Mouse (Mus musculus): Measurements from ENCODE around the gene Ptprz1. TPM values are rescaled to one million over a fixed set of nuclear protein-coding genes. Genes with fewer than 3 reads are reported as not detected.

The Ptprz1 gene
- 100 to 1,000 TPM; 136 to 141 TPM for total RNA-seq (2021)
- long read RNA-seq, experiment 1, full-length matches to known transcripts = 7 of 37 reads
- long read RNA-seq, experiment 1, partial matches to known transcripts = 9 of 37 reads
- long read RNA-seq, experiment 1, other reads (novel, unspliced or antisense) = 21 of 37 reads
- long read RNA-seq, experiment 2, full-length matches to known transcripts = 21 of 67 reads
- long read RNA-seq, experiment 2, partial matches to known transcripts = 5 of 67 reads
- long read RNA-seq, experiment 2, other reads (novel, unspliced or antisense) = 41 of 67 reads

DNA sequence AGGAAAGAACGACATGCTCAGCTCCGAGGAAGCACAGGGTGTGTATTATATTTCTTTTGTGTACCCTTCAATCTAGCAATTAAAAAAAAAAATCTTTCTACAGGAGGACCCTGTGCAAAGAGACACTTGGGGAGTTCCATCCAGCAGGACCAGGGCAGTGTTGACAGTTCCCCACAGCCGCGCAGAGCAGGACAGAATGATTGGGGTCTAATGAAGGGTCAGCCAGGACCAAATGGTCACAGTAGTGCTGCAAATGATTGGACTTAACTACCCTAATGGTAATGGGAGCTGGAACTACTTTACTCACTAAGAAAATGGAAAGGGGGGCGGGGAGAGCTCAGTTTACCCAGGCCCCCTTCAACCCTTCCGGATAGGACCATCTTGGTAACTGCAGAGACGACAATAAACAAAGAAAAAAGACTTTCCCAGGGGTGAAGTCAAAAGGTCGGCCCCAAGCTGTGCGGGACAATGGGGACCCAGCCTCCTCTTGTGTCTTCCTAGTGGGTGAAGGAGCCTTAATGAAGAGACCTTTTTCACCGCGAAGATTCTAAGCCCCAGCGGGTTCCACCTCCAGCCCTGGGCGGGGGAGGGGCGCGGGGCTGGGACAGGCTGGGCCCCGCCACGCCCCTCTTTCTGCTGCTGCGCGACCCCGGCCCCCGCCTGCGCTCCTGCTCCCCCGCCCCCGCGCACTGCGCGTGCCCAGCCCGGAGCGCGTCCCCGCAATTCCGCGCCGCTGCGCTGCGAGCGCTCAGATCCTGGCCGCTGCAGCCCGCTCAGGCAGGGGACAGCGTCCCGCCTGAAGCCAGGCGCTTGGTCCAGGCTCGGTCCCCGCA lies at the start of gene Ptprz1:
TSS of gene Ptprz1 (plus strand) at position 722 of the 833 bp plus-strand sequence.
- TF ChIP-seq CTCF (conservative IDR thresholded peaks at IDR 0.05) = no peak
- peak; percentile 67 to 76 for DNase-seq (ENCODE audit: low spot score in 2 of 2)
- Histone ChIP-seq H3K4me3 (peak within 1 kb of the TSS; percentile 59), H3K27ac (peak within 1 kb of the TSS; percentile 90)

DNA sequence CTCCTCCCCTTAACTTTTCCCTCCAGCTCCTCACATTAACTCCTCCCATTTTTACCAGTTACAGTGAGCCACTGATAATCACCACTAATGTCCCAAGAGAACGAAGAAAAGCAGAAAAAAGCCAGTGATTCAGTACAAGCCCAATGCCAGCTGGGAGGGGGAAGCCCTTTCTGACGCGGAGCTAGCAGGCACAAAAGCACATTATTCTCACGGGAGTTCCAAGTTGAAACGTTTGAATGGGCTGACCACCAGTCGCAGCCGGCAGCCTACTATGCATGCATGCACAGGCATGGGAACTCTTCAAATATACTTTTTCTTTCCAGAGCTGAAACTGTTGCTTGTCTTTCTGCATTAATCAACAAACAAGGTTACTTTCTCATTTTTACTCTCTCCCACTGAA lies 41.7 kb upstream of the Ptprz1 start:
- Histone ChIP-seq H3K4me3 (peak overlapping the region; percentile 1; the same call in 1 of the 2 replicates), H3K27ac (peak overlapping the region; percentile 83)
- TF ChIP-seq CTCF (conservative IDR thresholded peaks at IDR 0.05) = no peak
- DNase-seq (ENCODE audit: low spot score in 2 of 2) = peak; percentile 22 to 33

DNA sequence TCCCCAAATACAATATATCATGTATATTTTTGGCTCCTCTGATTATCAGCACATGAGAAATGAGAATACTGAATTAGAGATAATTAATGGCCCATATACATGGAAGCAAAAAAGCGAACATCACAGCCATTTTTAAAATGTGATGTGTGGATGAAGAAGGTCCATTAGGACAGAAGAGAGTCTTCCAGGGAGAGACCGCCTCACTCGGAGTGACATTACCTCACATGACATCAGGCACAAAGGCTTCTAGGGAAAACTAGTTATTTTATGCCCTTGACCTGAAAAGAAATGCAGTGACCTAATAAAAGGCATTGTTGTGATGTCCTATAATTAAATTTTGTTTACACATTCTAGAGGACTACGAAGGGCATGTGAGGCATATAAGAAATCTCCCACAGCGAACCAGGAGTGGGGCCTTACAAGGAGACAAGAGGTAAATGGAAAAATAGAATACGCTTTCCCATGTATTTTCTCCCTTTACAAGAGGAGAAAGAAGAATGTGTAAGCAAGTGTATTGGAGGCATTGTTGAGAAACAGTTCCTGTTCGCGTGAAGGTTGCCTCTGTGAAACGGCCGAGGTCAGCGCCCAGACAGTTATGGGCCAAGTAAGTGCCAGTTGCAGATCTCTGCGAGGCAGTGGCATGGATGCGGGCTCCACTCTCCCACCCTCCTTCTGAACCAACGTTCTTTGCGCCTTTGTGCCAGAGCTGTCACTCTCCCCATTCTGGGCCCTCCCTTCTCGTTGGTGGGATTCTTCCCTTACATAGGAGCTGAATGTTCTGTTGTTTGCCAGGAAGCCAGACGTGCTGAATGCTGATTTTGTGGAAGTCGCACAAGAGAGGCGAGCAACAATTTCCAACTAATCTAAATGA lies 41.0 kb upstream of the Ptprz1 start:
- Histone ChIP-seq H3K4me3 (peak overlapping the region; percentile 1; the same call in 1 of the 2 replicates), H3K27ac (peak overlapping the region; percentile 83)
- TF ChIP-seq CTCF (conservative IDR thresholded peaks at IDR 0.05) = no peak

DNA sequence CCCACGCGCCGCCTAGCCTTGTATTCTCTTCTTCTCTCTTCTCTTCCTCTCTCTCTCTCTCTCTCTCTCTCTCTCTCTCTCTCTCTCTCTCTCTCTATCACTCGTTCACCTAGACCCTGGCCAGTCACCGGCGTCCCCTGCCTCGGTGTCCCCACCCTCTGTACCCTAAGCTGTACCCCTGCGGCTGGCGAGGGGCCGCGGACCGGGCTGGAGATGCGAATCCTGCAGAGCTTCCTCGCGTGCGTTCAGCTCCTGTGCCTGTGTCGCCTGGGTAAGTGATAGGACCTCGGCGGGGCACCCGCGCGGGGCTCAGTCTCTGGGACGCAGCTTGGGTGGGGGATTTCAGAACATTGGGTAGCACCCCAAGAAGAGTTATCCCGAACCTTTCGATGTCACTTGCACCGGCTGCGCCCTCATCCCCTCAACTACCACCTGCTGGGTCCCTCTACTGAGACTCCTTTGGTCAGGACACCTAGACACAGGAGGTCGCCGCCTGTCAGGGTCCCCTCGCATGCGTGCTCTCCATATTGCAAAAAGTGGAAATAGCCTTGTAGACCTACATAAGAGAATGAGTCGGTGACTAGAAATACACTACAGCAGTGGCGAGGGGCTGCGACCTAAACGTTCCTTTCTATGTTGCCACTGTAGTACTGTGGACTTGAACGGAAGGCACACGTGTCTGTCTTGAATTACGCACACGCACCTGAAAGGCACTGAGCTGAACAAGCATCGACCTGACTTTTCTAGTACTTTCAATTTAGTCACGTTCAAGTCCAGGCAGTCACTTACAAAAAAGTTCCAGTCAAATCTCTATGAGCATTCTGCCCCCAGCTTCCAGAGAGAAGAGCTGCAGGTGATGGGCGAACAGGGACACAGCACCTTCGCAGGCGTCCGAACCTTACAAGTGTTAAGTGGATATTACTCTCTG lies 576 bp downstream of the Ptprz1 start:
- peak overlapping the region; percentile 90 for H3K27ac ChIP-seq
- DNase-seq (ENCODE audit: low spot score in 2 of 2) = peak in 1 of 2 experiments; percentile 23
- peak overlapping the region; percentile 59 for H3K4me3 ChIP-seq
- peak; percentile 64 for TF ChIP-seq CTCF (conservative IDR thresholded peaks at IDR 0.05)

More for the DNA sequence above, 41.0 kb upstream of the Ptprz1 start:
- DNase-seq (ENCODE audit: low spot score in 2 of 2) = peak; percentile 17 to 39

DNA sequence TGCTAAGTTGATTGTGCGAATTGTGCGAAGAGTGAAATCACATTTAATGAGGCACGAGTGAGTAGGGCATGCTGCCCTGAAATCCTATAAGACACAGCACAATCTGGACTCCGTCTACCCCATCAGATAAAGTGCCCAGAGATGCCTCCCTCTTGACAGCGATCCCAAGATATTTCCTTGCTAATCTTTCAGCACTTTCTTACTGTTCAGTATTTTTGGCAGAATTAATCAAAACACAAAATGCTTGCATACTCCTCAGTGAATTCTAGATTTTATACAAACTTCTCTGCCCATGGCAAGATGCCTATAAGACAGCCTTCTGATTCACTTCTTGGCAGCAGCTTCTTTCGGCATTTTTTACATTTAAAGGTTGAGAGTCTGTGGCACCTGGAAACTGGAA lies 12.7 kb downstream of the Ptprz1 start:
- Histone ChIP-seq H3K4me3 (no peak overlapping the region), H3K27ac (peak overlapping the region; percentile 8)
- TF ChIP-seq CTCF (conservative IDR thresholded peaks at IDR 0.05) = no peak
- DNase-seq (ENCODE audit: low spot score in 2 of 2) = no peak

DNA sequence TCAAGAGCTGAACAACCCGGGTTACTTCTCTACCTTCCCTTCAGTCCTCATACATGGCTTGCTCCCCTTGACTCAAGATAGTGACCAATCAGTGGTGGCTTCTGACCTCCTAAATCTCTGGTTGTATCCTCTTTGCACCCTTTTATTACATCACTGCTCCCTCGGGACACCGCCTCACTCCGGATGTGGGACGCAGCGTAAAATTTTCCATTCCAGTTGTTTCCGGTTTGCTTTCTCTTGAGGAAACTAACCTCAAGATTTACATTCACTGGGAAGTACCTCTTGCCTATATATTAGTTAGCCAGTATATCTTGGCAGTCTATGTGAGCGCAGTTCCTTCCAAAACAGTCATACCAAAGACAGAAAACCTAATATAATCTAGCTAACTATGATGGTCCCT lies 14.0 kb downstream of the Ptprz1 start:
- DNase-seq (ENCODE audit: low spot score in 2 of 2) = no peak
- no peak for TF ChIP-seq CTCF (conservative IDR thresholded peaks at IDR 0.05)
- Histone ChIP-seq H3K27ac (peak overlapping the region; percentile 57; the same call in 1 of the 2 replicates), H3K4me3 (no peak overlapping the region)

DNA sequence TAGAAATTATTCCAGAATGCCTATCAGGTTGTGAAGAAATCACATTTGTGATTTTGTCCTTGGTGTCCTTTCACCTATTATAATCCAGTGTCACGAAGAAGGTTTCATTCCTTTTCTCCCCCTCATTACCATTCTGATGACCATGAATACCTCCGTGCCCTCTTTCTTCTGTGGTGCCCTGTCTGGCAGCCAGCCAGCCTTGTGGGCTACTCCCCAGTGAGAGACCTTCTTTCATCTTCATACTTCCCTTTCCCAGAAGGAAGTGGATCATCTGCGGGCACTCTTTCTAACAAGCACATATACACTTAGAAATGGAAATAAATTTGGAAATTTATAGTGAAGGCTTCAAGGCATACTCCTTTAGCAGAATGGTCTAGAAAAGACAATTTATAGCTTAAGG lies 26.7 kb downstream of the Ptprz1 start:
- TF ChIP-seq CTCF (conservative IDR thresholded peaks at IDR 0.05) = no peak
- DNase-seq (ENCODE audit: low spot score in 2 of 2) = no peak
- H3K27ac ChIP-seq = no peak overlapping the region

DNA sequence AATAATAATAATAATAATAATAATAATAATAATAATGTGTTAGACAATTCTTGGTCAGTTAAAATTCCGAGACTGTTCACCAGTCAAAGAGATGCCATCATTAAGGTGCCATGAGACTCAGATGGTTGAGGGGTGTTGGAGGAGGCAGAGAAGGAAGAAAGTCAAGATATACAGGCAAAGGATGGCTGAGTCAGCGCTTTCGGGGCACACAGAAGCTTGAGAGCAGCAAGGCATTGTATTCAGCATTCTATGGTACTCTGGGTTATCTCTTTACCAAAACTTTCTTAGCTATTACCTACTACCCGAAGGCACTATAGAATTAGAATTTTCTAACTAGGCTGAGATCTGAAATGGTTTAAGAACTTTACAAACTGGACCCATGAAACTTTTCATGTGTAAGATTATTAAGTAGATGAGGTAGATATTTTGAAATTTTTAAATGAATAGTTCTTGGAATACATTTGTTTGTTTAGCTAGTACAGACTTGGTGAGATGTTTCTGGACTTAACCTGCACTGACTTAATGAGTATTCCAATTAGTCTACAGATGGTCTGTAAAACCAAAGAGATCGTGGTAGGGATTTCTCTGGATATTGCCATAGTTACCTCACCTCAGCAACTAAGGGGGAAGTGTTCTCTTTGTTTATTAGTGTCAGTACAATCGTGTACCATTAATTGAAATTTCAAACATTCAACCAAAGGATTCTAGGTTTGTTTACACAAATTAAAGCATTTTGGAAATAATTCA lies 33.4 kb downstream of the Ptprz1 start:
- no peak for TF ChIP-seq CTCF (conservative IDR thresholded peaks at IDR 0.05)
- H3K4me3 ChIP-seq = no peak overlapping the region
- no peak for DNase-seq (ENCODE audit: low spot score in 2 of 2)
- H3K27ac ChIP-seq = peak overlapping the region; percentile 76

More for the DNA sequence above, 26.7 kb downstream of the Ptprz1 start:
- no peak overlapping the region for H3K4me3 ChIP-seq

DNA sequence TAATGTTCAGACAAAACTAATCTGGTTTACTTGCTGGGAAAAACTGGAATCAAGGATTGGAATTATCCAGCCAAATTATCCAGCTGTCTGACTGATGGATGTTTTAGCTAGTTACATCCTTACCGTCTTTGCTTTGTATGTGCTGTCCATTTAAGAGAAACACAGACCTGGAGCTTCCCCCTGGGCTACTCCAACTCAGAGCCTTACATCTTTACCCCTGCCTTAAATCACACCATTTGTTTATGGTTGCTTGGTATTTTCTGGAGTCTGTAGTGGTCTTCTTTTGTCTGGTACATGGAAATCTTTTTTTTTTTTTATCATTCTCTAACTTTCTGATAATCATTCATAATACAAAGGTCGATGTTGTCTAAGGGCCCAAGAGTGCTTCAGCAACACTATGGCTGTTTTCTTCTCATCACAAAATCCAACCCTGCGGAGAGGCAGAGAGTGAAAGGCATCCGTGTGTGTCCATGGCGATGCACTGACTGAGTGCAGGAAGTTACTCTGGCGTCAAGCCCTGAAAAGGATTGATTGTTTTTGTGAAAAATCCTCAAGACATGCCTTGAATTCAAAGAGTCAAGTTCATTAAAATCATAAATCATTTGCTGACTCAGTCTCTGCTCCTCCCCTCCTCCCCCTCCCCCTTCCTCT lies 34.1 kb downstream of the Ptprz1 start:
- no peak overlapping the region for H3K4me3 ChIP-seq
- peak; percentile 18 to 30 for DNase-seq (ENCODE audit: low spot score in 2 of 2)
- TF ChIP-seq CTCF (conservative IDR thresholded peaks at IDR 0.05) = no peak
- peak overlapping the region; percentile 76 for H3K27ac ChIP-seq

DNA sequence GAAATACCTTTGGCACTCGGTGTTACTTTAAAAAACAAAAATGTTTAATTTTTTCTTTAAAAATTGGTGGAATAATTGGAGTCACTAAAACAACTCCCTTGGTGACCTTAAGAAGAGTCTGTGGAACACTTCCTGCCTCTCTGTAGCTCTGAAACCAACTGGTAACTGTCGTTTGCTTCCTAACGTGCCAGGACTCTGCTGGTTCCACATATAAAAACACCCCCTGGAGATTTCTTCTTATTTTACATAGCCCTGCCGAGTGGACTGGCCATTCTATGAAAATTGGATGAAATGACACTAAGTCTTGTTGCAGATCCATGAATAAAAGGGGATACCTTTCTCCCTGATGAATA lies 34.6 kb downstream of the Ptprz1 start:
- peak overlapping the region; percentile 76 for H3K27ac ChIP-seq
- no peak for DNase-seq (ENCODE audit: low spot score in 2 of 2)
- no peak overlapping the region for H3K4me3 ChIP-seq
- no peak for TF ChIP-seq CTCF (conservative IDR thresholded peaks at IDR 0.05)

DNA sequence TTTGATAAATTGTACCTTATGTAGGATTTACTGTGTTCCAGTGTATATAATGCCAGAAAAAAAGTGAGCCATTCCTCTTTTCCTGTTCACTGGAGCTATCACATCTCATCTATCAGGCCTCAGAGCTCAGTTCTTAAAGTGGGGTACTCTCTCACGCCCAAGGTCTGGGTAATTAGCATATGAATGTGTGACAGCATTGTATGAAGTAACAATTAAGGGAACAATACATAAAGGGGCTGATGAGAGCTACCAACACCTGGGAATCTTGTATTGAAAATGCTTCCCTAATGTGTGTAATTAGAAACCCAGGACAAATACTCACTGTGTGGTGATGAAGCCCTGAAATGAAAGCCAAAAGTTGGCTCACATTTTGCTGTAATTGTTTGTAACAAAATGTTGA lies 47.6 kb downstream of the Ptprz1 start:
- DNase-seq (ENCODE audit: low spot score in 2 of 2) = no peak
- TF ChIP-seq CTCF (conservative IDR thresholded peaks at IDR 0.05) = no peak
- H3K27ac ChIP-seq = peak overlapping the region; percentile 23; the same call in 1 of the 2 replicates
- H3K4me3 ChIP-seq = no peak overlapping the region

All from layer of hippocampus, adult 2 months (tissue).